Mouse (Mus musculus) liver, adult 2 months (tissue): ENCODE results near the gene Cacng1.

Experiments used
- CTCF ChIP-seq: fragments of 200-500 bp; IDR thresholded peaks from 2 replicates; pipeline ENCODE4 v1.5.1; 2011; ENCODE audit warnings: low read depth, low read length, control low read depth
- POLR2A ChIP-seq: fragments of 200-500 bp; IDR thresholded peaks from 2 replicates; pipeline ENCODE4 v1.6.1; 2011; ENCODE audit warnings: low read length, control low read depth; ENCODE audit not compliant: insufficient read depth; ENCODE audit errors: extremely low read depth

GRCm38 (mm10) chr11:107657117-107657516 is 59.2 kb downstream of the Cacng1 start:
- TF ChIP-seq CTCF = no peak
- TF ChIP-seq POLR2A = no peak
